Mouse (Mus musculus): Measurements from ENCODE around the gene Eml2. TPM values are rescaled to one million over a fixed set of nuclear protein-coding genes. Genes with fewer than 3 reads are reported as not detected.

The Eml2 gene
- polyA plus RNA-seq, 1 experiment from 2014 or later: 9.5 TPM

MicroRNA genes within 50 kb of the gene (microRNA counts, 519-probe panel; counts per million panel counts)
- microRNA mmu-miR-330: 2,049 counts per million, percentile 18 among the panel's probes with 10 or more counts

Small RNA genes lying within 50 kb of the gene (microRNA-seq; reads per million reads assigned to microRNA genes)
- gene Mir330: 157 reads per million, percentile 62 among the genes with 10 or more reads in this experiment

Other genes starting within 250 kb of the Eml2 start
- gene Nanos2, start 189.0 kb upstream of the Eml2 start, polyA plus RNA-seq (2015; fragmentation: Nextera tagmentation; extraction: Ambion mirVana): not detected in 2 replicates
- 3.5 and 3.9 TPM in 2 replicates for gene Mypop, start 185.2 kb upstream of the Eml2 start, polyA plus RNA-seq (2015; fragmentation: Nextera tagmentation; extraction: Ambion mirVana)
- gene Irf2bp1, start 172.4 kb upstream of the Eml2 start, polyA plus RNA-seq (2015; fragmentation: Nextera tagmentation; extraction: Ambion mirVana): 21.4 and 24.1 TPM in 2 replicates
- 1.2 and 1.3 TPM in 2 replicates for gene Foxa3, start 152.9 kb upstream of the Eml2 start, polyA plus RNA-seq (2015; fragmentation: Nextera tagmentation; extraction: Ambion mirVana)
- gene Sympk, start 152.0 kb upstream of the Eml2 start, polyA plus RNA-seq (2015; fragmentation: Nextera tagmentation; extraction: Ambion mirVana): 34.3 and 38.4 TPM in 2 replicates
- not detected in 2 replicates for gene Rsph6a, start 121.7 kb upstream of the Eml2 start, polyA plus RNA-seq (2015; fragmentation: Nextera tagmentation; extraction: Ambion mirVana)
- gene Dmwd, start 100.2 kb upstream of the Eml2 start, polyA plus RNA-seq (2015; fragmentation: Nextera tagmentation; extraction: Ambion mirVana): 15.4 and 18.7 TPM in 2 replicates
- gene Dmpk, start 92.6 kb upstream of the Eml2 start, polyA plus RNA-seq (2015; fragmentation: Nextera tagmentation; extraction: Ambion mirVana): 18.1 and 24.7 TPM in 2 replicates
- gene Six5, start 81.8 kb upstream of the Eml2 start, polyA plus RNA-seq (2015; fragmentation: Nextera tagmentation; extraction: Ambion mirVana): 8.0 and 10.1 TPM in 2 replicates
- 2.9 and 3.4 TPM in 2 replicates for gene Gm4969, start 58.1 kb upstream of the Eml2 start, polyA plus RNA-seq (2015; fragmentation: Nextera tagmentation; extraction: Ambion mirVana)
- 16.1 and 16.3 TPM in 2 replicates for gene Fbxo46, start 56.6 kb upstream of the Eml2 start, polyA plus RNA-seq (2015; fragmentation: Nextera tagmentation; extraction: Ambion mirVana)
- gene Qpctl, start 27.1 kb upstream of the Eml2 start, polyA plus RNA-seq (2015; fragmentation: Nextera tagmentation; extraction: Ambion mirVana): 13.5 and 14.4 TPM in 2 replicates
- 157 and 162 TPM in 2 replicates for gene Snrpd2, start 26.7 kb upstream of the Eml2 start, polyA plus RNA-seq (2015; fragmentation: Nextera tagmentation; extraction: Ambion mirVana)
- gene Gipr, start 10.3 kb upstream of the Eml2 start, polyA plus RNA-seq (2015; fragmentation: Nextera tagmentation; extraction: Ambion mirVana): 0.76 and 1.0 TPM in 2 replicates
- gene Gpr4, start 36.1 kb downstream of the Eml2 start, polyA plus RNA-seq (2015; fragmentation: Nextera tagmentation; extraction: Ambion mirVana): 2.7 and 3.3 TPM in 2 replicates
- gene Opa3, start 51.9 kb downstream of the Eml2 start, polyA plus RNA-seq (2015; fragmentation: Nextera tagmentation; extraction: Ambion mirVana): 38.8 and 40.5 TPM in 2 replicates
- gene Vasp, start 95.4 kb downstream of the Eml2 start, polyA plus RNA-seq (2015; fragmentation: Nextera tagmentation; extraction: Ambion mirVana): 87.4 and 89.8 TPM in 2 replicates
- gene Ppm1n, start 103.6 kb downstream of the Eml2 start, polyA plus RNA-seq (2015; fragmentation: Nextera tagmentation; extraction: Ambion mirVana): 0.13 TPM in 1 of 2 replicates, not detected in the other
- gene Rtn2, start 106.2 kb downstream of the Eml2 start, polyA plus RNA-seq (2015; fragmentation: Nextera tagmentation; extraction: Ambion mirVana): 8.3 and 9.2 TPM in 2 replicates
- 0.09 and 0.26 TPM in 2 replicates for gene Fosb, start 133.6 kb downstream of the Eml2 start, polyA plus RNA-seq (2015; fragmentation: Nextera tagmentation; extraction: Ambion mirVana)
- gene Ercc1, start 168.4 kb downstream of the Eml2 start, polyA plus RNA-seq (2015; fragmentation: Nextera tagmentation; extraction: Ambion mirVana): 85.7 and 87.2 TPM in 2 replicates
- 27.0 and 28.3 TPM in 2 replicates for gene Cd3eap, start 183.1 kb downstream of the Eml2 start, polyA plus RNA-seq (2015; fragmentation: Nextera tagmentation; extraction: Ambion mirVana)
- 5.5 and 5.8 TPM in 2 replicates for gene Ppp1r13l, start 183.3 kb downstream of the Eml2 start, polyA plus RNA-seq (2015; fragmentation: Nextera tagmentation; extraction: Ambion mirVana)
- 16.0 and 19.5 TPM in 2 replicates for gene Ercc2, start 205.6 kb downstream of the Eml2 start, polyA plus RNA-seq (2015; fragmentation: Nextera tagmentation; extraction: Ambion mirVana)
- 5.1 and 6.3 TPM in 2 replicates for gene Klc3, start 227.7 kb downstream of the Eml2 start, polyA plus RNA-seq (2015; fragmentation: Nextera tagmentation; extraction: Ambion mirVana)
- gene Ckm, start 228.4 kb downstream of the Eml2 start, polyA plus RNA-seq (2015; fragmentation: Nextera tagmentation; extraction: Ambion mirVana): 22.6 and 58.1 TPM in 2 replicates

All from kidney, embryonic 15.5 days (tissue).